12 mouse cellular contexts compared by ENCODE assay signal in the genomic region with DNA sequence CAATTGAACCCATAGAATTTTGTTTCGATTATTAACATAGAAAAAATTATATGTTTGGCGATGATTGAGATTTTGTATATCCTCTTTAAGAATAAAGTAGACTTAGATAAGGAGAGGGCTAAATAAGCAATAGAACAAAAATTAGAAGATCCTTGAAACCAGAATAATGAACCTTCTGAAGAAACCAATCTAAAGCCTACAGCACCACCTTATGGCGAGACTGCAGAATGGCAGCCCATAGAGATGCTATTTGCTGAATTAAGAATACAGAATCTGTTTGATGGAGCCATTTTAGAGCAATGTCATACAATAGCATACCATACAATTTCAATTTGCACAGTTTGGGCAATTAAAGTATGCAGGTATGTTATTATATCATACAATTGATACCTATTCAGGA. TPM values are rescaled to one million over a fixed set of nuclear protein-coding genes. Genes with fewer than 3 reads are reported as not detected.
DNase-seq lines count a peak whose midpoint lies in the region; ATAC-seq and TF ChIP-seq lines count a peak whose summit lies in the region.
"Had no signal": no experiment of that assay in that cellular context is flagged by ENCODE, and none has a peak within 500 bp of the region (broad histone marks: within the 10 kb centered on the region; RNA-seq: fewer than 3 reads in every experiment).

No protein-coding gene starts in this region.

- TF ChIP-seq POLR2A in thymus, adult 2 months (IDR thresholded peaks at IDR 0.05; ENCODE audit: control insufficient read depth, extremely low read depth, insufficient read depth, low read length, poor library complexity) = no peak

- no peaks in the 10 kb centered on the region for H3K36me3 ChIP-seq in hindbrain, postnatal 0 days (ENCODE audit: insufficient read depth, low read length)
- H3K36me3 ChIP-seq in hindbrain, embryonic 12.5 days = no peaks in the 10 kb centered on the region
- H3K36me3 ChIP-seq in thymus, adult 2 months (ENCODE audit: control insufficient read depth, insufficient read depth, low read length) = no peaks in the 10 kb centered on the region
- H3K36me3 ChIP-seq: limb, embryonic 15.5 days had no signal

- peak; percentile 83 for DNase-seq in hindbrain, postnatal 0 days (ENCODE audit: low spot score)
- peak; percentile 43 for DNase-seq in thymus, postnatal 0 days (ENCODE audit: low spot score)
- DNase-seq in thymus, adult 2 months = no peak
- DNase-seq in embryo, embryonic 11 days = peak; percentile 55
- DNase-seq in adrenal gland, postnatal 14 days = no peak
- DNase-seq in spleen, adult 18-20 months = no peak
- no peak for DNase-seq in layer of hippocampus, postnatal 10 days (ENCODE audit: low spot score in 2 of 2)
- DNase-seq: kidney, adult 11 months; thymus, postnatal 14 days had no signal

- H3K4me1 ChIP-seq in hindbrain, postnatal 0 days (ENCODE audit: insufficient read depth, low read length) = no peaks in the 10 kb centered on the region
- no peaks in the 10 kb centered on the region for H3K4me1 ChIP-seq in hindbrain, embryonic 12.5 days
- no peaks in the 10 kb centered on the region for H3K4me1 ChIP-seq in thymus, adult 2 months (replicated peaks; ENCODE audit: control insufficient read depth, insufficient read depth, low read length)
- H3K4me1 ChIP-seq: limb, embryonic 15.5 days had no signal

- H3K27ac ChIP-seq in hindbrain, postnatal 0 days = no peak overlapping the region
- H3K27ac ChIP-seq in hindbrain, embryonic 12.5 days = no peak overlapping the region
- H3K27ac ChIP-seq in thymus, adult 2 months (ENCODE audit: control insufficient read depth, insufficient read depth, low read length) = no peak overlapping the region
- H3K27ac ChIP-seq: limb, embryonic 15.5 days had no signal

- no peaks in the 10 kb centered on the region for H3K27me3 ChIP-seq in hindbrain, postnatal 0 days (ENCODE audit: insufficient read depth, low read length)
- H3K27me3 ChIP-seq in hindbrain, embryonic 12.5 days = no peaks in the 10 kb centered on the region
- no peaks in the 10 kb centered on the region for H3K27me3 ChIP-seq in thymus, adult 2 months (ENCODE audit: control insufficient read depth, insufficient read depth, low read length)
- H3K27me3 ChIP-seq: limb, embryonic 15.5 days had no signal

- H3K4me2 ChIP-seq in hindbrain, postnatal 0 days (ENCODE audit: low read depth, low read length) = no peak overlapping the region
- no peak overlapping the region for H3K4me2 ChIP-seq in hindbrain, embryonic 12.5 days (replicated peaks)
- H3K4me2 ChIP-seq: limb, embryonic 15.5 days had no signal

- H3K4me3 ChIP-seq in hindbrain, postnatal 0 days (ENCODE audit: low read length) = no peak overlapping the region
- no peak overlapping the region for H3K4me3 ChIP-seq in hindbrain, embryonic 12.5 days
- H3K4me3 ChIP-seq in thymus, adult 2 months (ENCODE audit: control insufficient read depth, insufficient read depth, low read length) = no peak overlapping the region
- H3K4me3 ChIP-seq: limb, embryonic 15.5 days had no signal

- TF ChIP-seq CTCF in hindbrain, postnatal 0 days (IDR thresholded peaks at IDR 0.05; ENCODE audit: low read depth) = peak; percentile 74
- no peak for TF ChIP-seq CTCF in thymus, adult 2 months (IDR thresholded peaks at IDR 0.05; ENCODE audit: borderline replicate concordance, control insufficient read depth, extremely low read depth, insufficient read depth, low read length, poor library complexity)

- no peaks in the 10 kb centered on the region for H3K9me3 ChIP-seq in hindbrain, postnatal 0 days (ENCODE audit: low read length)
- no peaks in the 10 kb centered on the region for H3K9me3 ChIP-seq in hindbrain, embryonic 12.5 days (replicated peaks)
- H3K9me3 ChIP-seq: limb, embryonic 15.5 days had no signal

- 52% methylated on average over 3 of the region's 3 CpGs for WGBS in hindbrain, postnatal 0 days
- 45% methylated on average over 3 of the region's 3 CpGs for WGBS in hindbrain, embryonic 12.5 days
- WGBS in thymus, adult 2 months = 52% methylated on average over 3 of the region's 3 CpGs

- no peak overlapping the region for H3K9ac ChIP-seq in hindbrain, postnatal 0 days (replicated peaks; ENCODE audit: low read length)
- H3K9ac ChIP-seq in hindbrain, embryonic 12.5 days = no peak overlapping the region
- H3K9ac ChIP-seq: limb, embryonic 15.5 days had no signal

- no peak for ATAC-seq in hindbrain, postnatal 0 days
- ATAC-seq in hindbrain, embryonic 12.5 days (ENCODE audit: low FRiP score) = no peak

RNA-seq across cellular contexts. Expression of a gene that starts 4.3 kb away (rescaled TPM):
- total RNA-seq in hindbrain, postnatal 0 days (2014; rRNA removed) = not detected in 2 replicates
- polyA plus RNA-seq in hindbrain, postnatal 0 days (2015; fragmentation: Nextera tagmentation; extraction: Ambion mirVana) = not detected in 2 replicates
- not detected in 2 replicates for polyA plus RNA-seq in hindbrain, embryonic 12.5 days (2016; fragmentation: Nextera tagmentation; extraction: Ambion mirVana)
- not detected in 2 replicates for polyA plus RNA-seq in thymus, postnatal 0 days (2015; fragmentation: Nextera tagmentation; extraction: Ambion mirVana)
- not detected in 2 replicates for polyA plus RNA-seq in thymus, adult 2 months (2012; rRNA removed)
- total RNA-seq in adrenal gland, postnatal 14 days (2021) = not detected in 2 replicates
- total RNA-seq in layer of hippocampus, postnatal 10 days (2021) = not detected
- total RNA-seq: adrenal gland, postnatal 36 days had no signal
- polyA plus RNA-seq: limb, embryonic 15.5 days had no signal

RNA-seq across cellular contexts. Expression of a gene that starts 6.0 kb away (rescaled TPM):
- total RNA-seq in hindbrain, postnatal 0 days (2014; rRNA removed) = not detected in 2 replicates
- not detected in 2 replicates for polyA plus RNA-seq in hindbrain, postnatal 0 days (2015; fragmentation: Nextera tagmentation; extraction: Ambion mirVana)
- polyA plus RNA-seq in hindbrain, embryonic 12.5 days (2016; fragmentation: Nextera tagmentation; extraction: Ambion mirVana) = not detected in 2 replicates
- not detected in 2 replicates for polyA plus RNA-seq in thymus, postnatal 0 days (2015; fragmentation: Nextera tagmentation; extraction: Ambion mirVana)
- not detected in 2 replicates for polyA plus RNA-seq in thymus, adult 2 months (2012; rRNA removed)
- not detected in 2 replicates for total RNA-seq in adrenal gland, postnatal 14 days (2021)
- total RNA-seq in layer of hippocampus, postnatal 10 days (2021) = not detected
- total RNA-seq: adrenal gland, postnatal 36 days had no signal
- polyA plus RNA-seq: limb, embryonic 15.5 days had no signal

RNA-seq across cellular contexts. Expression of a gene that starts 12.9 kb away (rescaled TPM):
- total RNA-seq in hindbrain, postnatal 0 days (2014; rRNA removed) = not detected in 2 replicates
- not detected in 2 replicates for polyA plus RNA-seq in hindbrain, postnatal 0 days (2015; fragmentation: Nextera tagmentation; extraction: Ambion mirVana)
- not detected in 2 replicates for polyA plus RNA-seq in hindbrain, embryonic 12.5 days (2016; fragmentation: Nextera tagmentation; extraction: Ambion mirVana)
- polyA plus RNA-seq in thymus, postnatal 0 days (2015; fragmentation: Nextera tagmentation; extraction: Ambion mirVana) = not detected in 2 replicates
- polyA plus RNA-seq in thymus, adult 2 months (2012; rRNA removed) = not detected in 2 replicates
- not detected in 2 replicates for total RNA-seq in adrenal gland, postnatal 14 days (2021)
- total RNA-seq in layer of hippocampus, postnatal 10 days (2021) = not detected
- total RNA-seq: adrenal gland, postnatal 36 days had no signal
- polyA plus RNA-seq: limb, embryonic 15.5 days had no signal

RNA-seq across cellular contexts. Expression of a gene that starts 20.4 kb away (rescaled TPM):
- total RNA-seq in hindbrain, postnatal 0 days (2014; rRNA removed) = not detected in 2 replicates
- not detected in 2 replicates for polyA plus RNA-seq in hindbrain, postnatal 0 days (2015; fragmentation: Nextera tagmentation; extraction: Ambion mirVana)
- polyA plus RNA-seq in hindbrain, embryonic 12.5 days (2016; fragmentation: Nextera tagmentation; extraction: Ambion mirVana) = not detected in 2 replicates
- polyA plus RNA-seq in thymus, postnatal 0 days (2015; fragmentation: Nextera tagmentation; extraction: Ambion mirVana) = not detected in 2 replicates
- not detected in 2 replicates for polyA plus RNA-seq in thymus, adult 2 months (2012; rRNA removed)
- not detected in 2 replicates for total RNA-seq in adrenal gland, postnatal 14 days (2021)
- total RNA-seq in layer of hippocampus, postnatal 10 days (2021) = not detected
- total RNA-seq: adrenal gland, postnatal 36 days had no signal
- polyA plus RNA-seq: limb, embryonic 15.5 days had no signal

RNA-seq across cellular contexts. Expression of a gene that starts 25.4 kb away (rescaled TPM):
- total RNA-seq in hindbrain, postnatal 0 days (2014; rRNA removed) = not detected in 2 replicates
- polyA plus RNA-seq in hindbrain, postnatal 0 days (2015; fragmentation: Nextera tagmentation; extraction: Ambion mirVana) = not detected in 2 replicates
- not detected in 2 replicates for polyA plus RNA-seq in hindbrain, embryonic 12.5 days (2016; fragmentation: Nextera tagmentation; extraction: Ambion mirVana)
- polyA plus RNA-seq in thymus, postnatal 0 days (2015; fragmentation: Nextera tagmentation; extraction: Ambion mirVana) = not detected in 2 replicates
- polyA plus RNA-seq in thymus, adult 2 months (2012; rRNA removed) = not detected in 2 replicates
- not detected in 2 replicates for total RNA-seq in adrenal gland, postnatal 14 days (2021)
- not detected for total RNA-seq in layer of hippocampus, postnatal 10 days (2021)
- total RNA-seq: adrenal gland, postnatal 36 days had no signal
- polyA plus RNA-seq: limb, embryonic 15.5 days had no signal

Comparison
In these comparisons a context has a peak if more than half of its experiments do, and no peak if none do; other contexts are left out.
1. DNase-seq: peak in hindbrain, postnatal 0 days (single experiment), thymus, postnatal 0 days (single experiment) and embryo, embryonic 11 days (single experiment); none in thymus, adult 2 months (single experiment), adrenal gland, postnatal 14 days (single experiment), spleen, adult 18-20 months (0 of 2) and layer of hippocampus, postnatal 10 days (0 of 2).